Mouse (Mus musculus): ENCODE results near the gene Ces5a.

Ces5a gene

DNA sequence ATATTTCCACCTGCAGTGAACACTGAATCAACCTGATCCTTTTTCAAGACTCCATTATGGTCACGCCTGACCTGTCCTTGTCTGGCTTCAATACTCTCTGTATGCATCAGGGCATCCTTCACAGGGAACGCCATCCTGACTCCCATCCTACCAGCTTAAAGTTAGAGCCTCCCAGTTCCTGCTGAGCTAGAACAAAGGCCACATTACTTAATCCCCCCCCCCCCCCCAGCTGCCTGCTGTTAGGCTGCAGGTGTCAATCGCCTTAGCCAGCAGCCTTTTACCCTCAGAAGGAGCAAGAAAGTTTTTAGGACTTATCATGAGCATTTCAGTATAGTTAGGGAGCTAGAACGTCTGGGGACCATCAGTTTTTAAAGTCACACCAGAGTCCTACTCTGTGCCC lies 46.9 kb downstream of the Ces5a start:
- TF ChIP-seq GATA4 (IDR thresholded peaks at IDR 0.05; ENCODE audit: insufficient replicate concordance, low read length), result no peak

GRCm38 (mm10) chr8:93478211-93478610 lies 57.4 kb downstream of the Ces5a start:
- TF ChIP-seq GATA4 (IDR thresholded peaks at IDR 0.05; ENCODE audit: insufficient replicate concordance, low read length), result no peak

DNA sequence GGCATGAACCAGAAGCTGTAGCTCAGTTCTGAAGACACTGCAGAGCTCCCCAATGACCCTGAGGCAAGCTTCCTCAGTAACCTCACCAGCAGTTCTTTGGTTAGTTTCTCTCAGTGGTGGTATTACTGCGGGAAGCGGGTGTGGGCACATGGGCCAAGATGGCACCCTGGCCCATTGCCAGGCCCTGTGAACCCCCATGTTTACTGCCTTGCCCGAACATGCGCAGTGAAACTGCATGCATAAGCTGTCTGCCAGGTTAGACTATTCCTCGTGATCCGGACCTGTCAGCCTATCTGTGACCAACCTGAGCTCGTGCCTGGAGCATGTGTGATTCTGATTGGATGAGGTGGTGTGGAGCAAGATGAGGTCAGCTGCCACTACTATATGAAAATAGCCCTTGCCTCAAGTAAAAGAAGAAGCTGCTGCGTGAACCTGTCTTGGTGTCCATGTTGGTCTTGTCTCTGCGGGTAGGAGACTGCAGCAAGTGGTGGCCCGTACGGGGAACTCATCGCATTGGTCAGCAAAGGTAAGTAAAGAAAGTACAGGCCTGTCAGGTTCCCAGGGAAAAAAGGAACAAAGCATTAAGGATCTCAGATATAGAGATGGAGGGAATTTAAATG lies 81.3 kb downstream of the Ces5a start:
- TF ChIP-seq GATA4 (IDR thresholded peaks at IDR 0.05; ENCODE audit: insufficient replicate concordance, low read length), result no peak
